Mouse (Mus musculus): Measurements from ENCODE around the gene Pex10.

The Pex10 gene

GRCm38 (mm10) chr4:155092718-155093430 lies 26.1 kb downstream of the Pex10 start:
- DNase-seq (ENCODE audit: low read depth, low spot score), result no peak

GRCm38 (mm10) chr4:155093431-155094149 lies 26.8 kb downstream of the Pex10 start:
- no peak for DNase-seq (ENCODE audit: low read depth, low spot score)

- DNase-seq (ENCODE audit: low read depth, low spot score), result peak; percentile 57
Observed at GRCm38 (mm10) chr4:155094565-155094964, 27.7 kb downstream of the Pex10 start.

- peak; percentile 85 for DNase-seq (ENCODE audit: low read depth, low spot score)
Observed at GRCm38 (mm10) chr4:155095238-155095900, 28.6 kb downstream of the Pex10 start.

- DNase-seq (ENCODE audit: low read depth, low spot score), result no peak
Observed at GRCm38 (mm10) chr4:155095967-155096366, 29.2 kb downstream of the Pex10 start.

- DNase-seq (ENCODE audit: low read depth, low spot score), result no peak
Observed at GRCm38 (mm10) chr4:155097452-155097851, 30.6 kb downstream of the Pex10 start.

GRCm38 (mm10) chr4:155098572-155098971 lies 31.8 kb downstream of the Pex10 start:
- DNase-seq (ENCODE audit: low read depth, low spot score), result no peak

- DNase-seq (ENCODE audit: low read depth, low spot score), result no peak
Observed at GRCm38 (mm10) chr4:155107886-155108285, 41.1 kb downstream of the Pex10 start.

GRCm38 (mm10) chr4:155109471-155109870 lies 42.7 kb downstream of the Pex10 start:
- no peak for DNase-seq (ENCODE audit: low read depth, low spot score)

- no peak for DNase-seq (ENCODE audit: low read depth, low spot score)
Observed at GRCm38 (mm10) chr4:155113766-155114410, 47.1 kb downstream of the Pex10 start.

GRCm38 (mm10) chr4:155116607-155117006 lies 49.8 kb downstream of the Pex10 start:
- no peak for DNase-seq (ENCODE audit: low read depth, low spot score)

- no peak for DNase-seq (ENCODE audit: low read depth, low spot score)
Observed at GRCm38 (mm10) chr4:155117396-155117978, 50.7 kb downstream of the Pex10 start.

- DNase-seq (ENCODE audit: low read depth, low spot score), result no peak
Observed at GRCm38 (mm10) chr4:155118278-155118677, 51.5 kb downstream of the Pex10 start.

GRCm38 (mm10) chr4:155120038-155120437 lies 53.2 kb downstream of the Pex10 start:
- DNase-seq (ENCODE audit: low read depth, low spot score), result no peak

GRCm38 (mm10) chr4:155120583-155120982 lies 53.8 kb downstream of the Pex10 start:
- no peak for DNase-seq (ENCODE audit: low read depth, low spot score)

GRCm38 (mm10) chr4:155121222-155121621 lies 54.4 kb downstream of the Pex10 start:
- DNase-seq (ENCODE audit: low read depth, low spot score), result no peak
